Mouse (Mus musculus) cerebellum, adult 18-20 months (tissue): ENCODE measurements around the gene Gdap2.

Source experiments
- DNase-seq, 2 experiments: peaks; one replicate each; pipeline ENCODE4 v3.0.0; 2021

Gene Gdap2

DNA sequence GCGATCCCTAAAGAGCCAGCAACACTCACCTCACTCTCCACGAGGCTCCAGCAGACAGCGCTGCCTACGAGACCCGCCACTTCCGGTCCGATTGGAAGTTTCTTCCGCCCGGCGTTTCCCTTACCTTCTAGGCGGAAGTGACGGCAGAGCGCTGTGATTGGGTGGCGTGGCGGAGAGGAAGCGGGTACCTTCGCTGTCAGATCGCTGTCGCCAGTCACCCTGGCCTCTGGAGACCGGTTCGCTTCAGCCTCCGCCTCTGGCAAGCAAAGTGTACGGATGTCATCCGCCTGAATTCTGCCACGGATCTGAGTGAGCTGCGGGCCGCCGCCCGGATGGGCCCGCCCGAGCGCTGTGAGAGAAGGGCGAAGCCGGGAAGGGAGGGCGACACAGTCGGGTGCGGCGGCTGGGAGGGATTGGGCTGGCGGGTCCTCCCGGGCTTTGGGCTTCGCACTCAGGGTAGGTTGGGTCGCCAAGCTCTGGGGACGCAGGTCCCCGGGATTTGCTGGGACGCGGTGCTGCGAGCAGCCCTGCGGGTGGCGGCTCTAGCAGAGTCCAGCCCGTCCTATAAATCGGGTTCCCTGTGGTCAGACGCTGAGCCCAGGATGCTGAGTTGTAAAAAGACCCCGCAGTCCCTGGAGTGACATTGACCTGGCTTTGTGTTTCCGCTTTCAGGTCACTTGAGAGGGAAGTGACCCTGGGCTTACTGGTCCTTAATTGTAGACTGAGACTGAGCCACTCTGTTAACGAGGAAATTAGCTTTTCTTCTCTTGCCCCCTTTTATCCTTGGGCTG lies at the start of gene Gdap2, which contains the start of gene Wdr3:
TSS of gene Gdap2 (plus strand) at position 67 of the 791 bp plus-strand sequence.
TSS of gene Wdr3 (minus strand) at position 93 of the 791 bp plus-strand sequence.
- DNase-seq: peak; percentile 93 to 97

DNA sequence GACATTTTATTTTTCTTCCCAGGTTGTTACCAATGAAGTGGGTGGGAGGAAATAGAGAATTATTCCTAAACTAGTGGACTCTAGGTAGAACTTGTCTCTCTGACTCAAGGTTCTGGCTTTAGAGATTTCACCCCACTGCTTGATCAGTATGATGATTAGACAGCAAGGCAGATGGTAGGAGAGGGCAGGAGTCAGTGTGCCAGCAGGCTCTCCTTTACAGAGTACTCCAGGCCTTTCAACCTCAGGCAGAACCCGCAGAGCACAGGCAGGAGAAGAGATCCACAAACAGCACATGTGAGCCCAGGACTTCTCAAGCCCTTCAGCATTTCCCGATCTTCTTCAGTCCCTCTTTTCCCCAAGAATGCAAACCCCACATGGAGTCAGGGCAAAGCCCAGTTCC lies 43.5 kb upstream of the Gdap2 start:
- DNase-seq: peak; percentile 48 to 67

DNA sequence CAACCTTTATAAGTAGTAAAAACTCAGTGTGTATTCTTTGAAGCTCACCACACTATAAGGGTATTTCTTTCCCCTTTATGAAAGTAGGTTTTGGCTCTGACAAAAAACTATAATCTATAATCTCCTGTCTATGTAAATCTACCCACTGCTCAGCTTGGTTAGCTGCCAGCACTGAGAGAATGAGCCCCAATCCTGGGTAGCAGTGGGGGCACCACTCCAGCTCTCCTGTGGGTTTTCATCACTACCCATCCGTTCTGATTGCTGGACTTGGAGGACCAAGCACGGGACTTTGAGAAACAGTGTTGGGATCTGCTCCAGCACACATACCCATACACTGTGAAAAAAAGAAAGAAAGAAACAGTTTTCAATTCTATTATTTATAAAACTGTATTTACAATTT lies 40.2 kb upstream of the Gdap2 start:
- DNase-seq: peak; percentile 63 to 70

DNA sequence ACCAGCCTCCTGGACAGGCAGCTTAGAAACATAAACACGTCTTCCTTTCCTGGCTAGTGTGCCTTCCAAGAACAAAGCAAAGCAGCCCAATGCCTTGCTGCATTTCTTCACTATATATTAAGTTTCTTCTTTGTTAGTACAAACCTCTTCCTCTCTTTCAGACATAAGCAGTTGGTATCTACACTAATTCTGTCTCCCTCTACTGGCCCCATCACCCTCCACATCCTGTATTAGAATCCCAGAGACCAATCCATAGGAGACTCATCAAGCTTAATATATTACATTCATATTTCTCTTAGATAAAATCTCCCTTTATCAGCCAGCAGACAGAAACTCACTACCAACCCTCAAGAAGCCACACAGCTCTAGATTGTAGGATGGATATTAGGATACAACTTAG lies 39.7 kb upstream of the Gdap2 start:
- DNase-seq: peak in 1 of 2 experiments; percentile 23

DNA sequence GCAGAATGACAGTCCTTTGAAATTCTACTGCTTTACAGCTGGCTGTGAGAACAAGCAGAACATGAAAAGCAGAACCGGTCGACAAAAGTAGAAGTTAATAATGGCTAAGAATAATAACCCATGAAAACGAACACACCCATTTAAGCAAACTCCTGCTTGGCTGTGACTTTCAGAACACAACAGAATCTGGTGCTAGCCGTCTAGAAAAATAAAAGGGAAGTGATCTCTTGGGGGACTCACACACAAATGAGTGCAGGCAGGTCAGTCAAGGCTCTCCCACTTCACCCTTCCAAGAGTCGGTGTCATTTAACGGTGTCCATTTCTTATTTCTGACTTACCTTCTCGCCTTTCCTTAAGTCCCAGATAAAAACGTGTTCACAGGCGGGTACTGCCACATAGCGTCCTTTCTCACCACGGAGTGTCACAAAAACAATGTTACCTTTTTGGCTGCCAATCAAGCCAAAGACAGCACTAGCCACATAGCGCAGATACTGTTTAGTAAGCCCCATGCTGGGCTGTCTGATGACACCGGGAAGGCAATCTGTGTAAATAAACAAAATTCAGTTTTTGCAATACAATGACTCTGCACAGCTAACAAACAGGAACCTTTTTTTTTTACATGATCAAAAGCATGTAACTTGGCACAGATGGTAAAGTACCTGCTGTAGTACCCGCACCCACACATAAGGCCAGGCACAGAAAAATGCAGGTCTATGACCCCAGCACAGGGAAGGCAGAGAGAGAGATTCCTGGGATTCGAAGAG lies 1.3 kb upstream of the Gdap2 start:
- no peak for DNase-seq

DNA sequence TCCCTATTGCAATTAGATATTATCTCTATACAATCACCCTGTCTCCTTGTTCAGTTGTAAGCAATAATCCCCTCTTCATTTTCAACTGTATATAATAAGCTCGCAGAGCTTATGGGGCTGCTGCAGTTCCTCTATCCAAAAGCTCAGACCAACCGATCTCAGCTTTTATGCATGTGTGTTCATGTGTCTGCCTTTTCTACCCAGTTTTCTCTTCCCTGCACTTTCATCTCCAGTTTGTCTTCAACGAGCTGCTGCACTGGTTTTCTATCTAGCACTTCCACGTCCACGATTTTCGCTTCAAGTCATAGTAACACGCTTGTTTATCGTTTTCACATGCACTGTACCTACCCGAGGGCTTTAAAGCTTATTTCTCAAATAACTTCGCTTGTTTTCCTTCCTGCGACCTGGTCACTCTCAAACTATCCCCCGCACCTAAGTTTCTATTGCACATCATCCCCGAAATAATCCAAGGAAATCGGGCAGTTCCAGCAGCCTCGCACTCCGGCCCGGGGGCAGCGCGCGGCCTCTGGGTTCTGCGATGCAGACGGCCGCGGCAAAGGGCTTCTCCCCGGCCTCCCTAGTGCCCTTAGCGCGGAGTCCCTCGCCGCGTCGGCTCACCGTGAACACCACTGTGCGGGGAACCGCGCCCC lies 391 bp upstream of the Gdap2 start:
- DNase-seq: no peak

DNA sequence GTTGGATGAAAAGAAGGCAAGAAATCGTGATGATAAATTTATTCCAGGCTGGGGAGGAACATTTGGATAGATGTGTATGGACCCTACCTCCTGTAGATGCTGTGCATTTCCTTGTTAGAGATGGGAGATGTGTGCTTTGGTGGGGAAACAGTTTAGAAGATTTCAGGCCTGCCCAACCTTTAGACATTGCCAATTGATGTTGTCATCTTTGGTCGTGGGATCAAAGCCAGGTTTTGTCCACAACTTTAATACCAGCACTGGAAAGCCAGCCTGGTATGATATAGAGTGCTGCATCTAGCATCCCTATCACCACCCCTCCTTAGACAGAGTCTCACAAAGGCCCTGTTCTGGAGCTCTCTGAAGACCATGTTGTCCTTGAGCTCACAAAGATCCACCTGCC lies 1.4 kb downstream of the Gdap2 start:
- DNase-seq: no peak

DNA sequence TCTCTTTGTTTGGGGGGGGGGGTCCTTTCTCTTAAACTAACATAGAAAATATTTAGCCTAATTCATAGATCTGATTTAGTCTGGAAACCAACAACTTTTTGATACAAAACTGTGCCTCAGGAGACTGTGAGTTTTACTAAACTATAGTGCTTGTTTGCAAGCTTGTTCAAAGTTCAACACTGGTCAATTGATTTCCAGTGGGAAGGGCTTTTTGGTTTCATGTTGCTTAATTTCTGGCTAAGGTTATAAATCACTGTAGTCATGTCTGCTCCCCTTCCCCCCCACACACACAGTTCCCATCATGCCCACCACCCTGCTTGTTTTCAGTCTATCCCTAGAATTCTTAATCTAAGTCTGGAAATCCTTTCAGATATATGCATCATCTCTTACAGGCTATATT lies 2.8 kb downstream of the Gdap2 start:
- DNase-seq: no peak

DNA sequence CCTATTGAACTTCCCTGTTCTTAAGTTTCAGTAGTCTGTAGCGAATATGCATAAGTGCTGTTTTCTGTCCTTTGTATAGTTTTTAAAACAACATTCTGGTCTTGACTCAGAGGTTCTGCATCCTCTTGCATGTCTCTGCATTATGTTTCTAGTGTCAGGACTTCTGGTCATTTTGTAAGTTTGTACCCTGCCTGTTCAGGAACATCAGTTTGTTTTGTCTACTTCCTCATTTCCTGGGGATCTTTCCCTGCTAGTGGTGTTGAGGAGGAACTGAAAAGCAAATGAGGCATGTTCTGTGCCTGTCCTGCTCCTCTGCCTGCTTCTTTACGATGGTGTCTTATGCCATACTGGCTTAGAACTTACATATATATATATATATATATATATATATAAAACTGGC lies 13.8 kb downstream of the Gdap2 start:
- no peak for DNase-seq

DNA sequence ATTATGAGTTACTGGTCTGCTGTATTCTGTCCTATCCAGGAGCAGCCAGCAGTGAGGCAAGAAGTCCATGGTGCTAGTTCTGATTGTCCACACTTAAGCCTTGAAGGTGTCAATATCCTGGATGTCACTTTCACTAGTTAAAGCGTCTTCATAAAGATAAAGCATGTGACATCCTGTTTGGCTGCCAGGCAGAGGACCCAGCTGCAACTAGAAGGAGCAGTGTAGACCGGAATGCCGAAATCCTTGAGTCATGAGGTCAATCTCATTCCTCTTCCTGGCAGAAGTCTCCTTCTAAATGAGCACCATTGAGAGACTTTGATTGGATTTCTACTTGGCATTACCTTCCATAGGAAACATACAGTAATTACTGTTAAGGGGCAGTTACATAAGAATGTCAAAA lies 18.3 kb downstream of the Gdap2 start:
- DNase-seq: no peak

DNA sequence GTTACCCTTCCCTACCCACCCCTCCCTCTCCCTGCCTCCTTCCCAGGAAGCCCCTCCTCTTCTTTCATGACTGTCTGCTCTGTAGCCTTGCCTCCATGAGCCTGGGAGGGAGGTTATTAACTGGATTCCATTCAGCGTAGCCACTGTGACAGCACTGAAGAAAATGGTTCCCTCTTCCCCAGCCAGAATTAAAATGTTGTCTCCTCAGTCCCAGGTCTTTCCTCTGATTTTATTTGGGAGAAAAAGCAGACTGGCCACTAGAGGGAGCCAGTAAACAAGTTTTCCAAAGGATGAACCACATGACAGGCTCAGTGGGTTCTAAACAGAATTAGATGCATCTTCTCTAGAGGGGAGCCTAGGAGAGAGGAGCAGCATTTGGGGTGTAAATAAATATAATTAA lies 27.3 kb downstream of the Gdap2 start:
- DNase-seq: peak; percentile 67

DNA sequence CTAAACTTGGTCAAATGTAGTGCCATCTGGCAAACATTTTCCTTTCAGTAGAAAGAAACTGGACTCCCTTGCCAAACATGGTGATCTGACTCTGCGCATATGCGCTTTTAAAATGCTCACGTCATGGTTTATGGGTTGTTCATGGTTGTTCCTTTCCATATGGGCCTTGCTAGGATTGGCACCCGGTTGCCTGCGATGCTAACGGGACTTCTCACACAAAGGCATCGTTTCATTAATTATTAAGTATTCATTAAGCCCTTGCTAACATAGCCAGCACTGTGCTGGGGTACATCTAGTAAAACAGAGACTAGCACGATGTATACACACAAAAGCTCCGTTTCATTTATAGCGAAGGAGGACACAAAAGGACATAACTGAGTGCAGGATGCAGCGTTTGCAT lies 27.7 kb downstream of the Gdap2 start:
- no peak for DNase-seq

DNA sequence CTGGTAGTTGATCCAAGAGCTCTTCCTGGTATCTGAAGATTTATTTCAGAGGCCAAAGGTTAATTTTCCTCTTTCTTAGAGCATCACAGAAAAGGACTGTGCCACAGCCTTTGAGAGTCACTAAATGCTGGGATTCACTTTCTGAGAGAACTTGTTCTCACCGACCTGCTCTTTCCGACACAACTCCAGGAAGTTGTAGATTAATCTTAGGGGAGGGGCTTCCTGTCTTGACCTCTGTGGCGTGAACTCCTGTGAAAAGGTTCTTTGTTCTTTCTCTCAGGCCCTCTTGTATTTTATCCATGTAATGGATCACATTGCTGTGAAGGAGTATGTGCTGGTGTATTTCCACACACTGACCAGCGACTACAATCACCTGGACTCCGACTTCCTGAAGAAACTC lies 32.0 kb downstream of the Gdap2 start:
- no peak for DNase-seq

DNA sequence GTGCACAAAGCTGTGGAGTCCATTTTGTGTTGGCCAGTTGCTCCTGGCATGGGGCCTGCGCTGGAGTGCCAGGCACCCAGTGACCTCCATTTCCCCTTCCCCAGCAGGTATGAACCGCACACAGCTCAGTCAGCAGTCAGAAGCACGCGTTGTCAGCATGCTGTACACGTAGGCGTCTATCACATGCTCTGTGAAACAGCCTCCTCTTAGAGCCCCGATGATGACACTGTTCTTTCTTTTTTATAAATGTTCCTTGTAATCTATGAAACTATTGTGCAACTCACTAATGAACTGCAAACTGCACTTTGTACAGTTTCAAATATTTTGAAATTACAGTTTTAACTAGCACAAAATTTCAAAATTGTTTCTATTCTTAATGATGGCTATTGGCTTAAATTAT lies 39.4 kb downstream of the Gdap2 start:
- peak; percentile 6 to 17 for DNase-seq

DNA sequence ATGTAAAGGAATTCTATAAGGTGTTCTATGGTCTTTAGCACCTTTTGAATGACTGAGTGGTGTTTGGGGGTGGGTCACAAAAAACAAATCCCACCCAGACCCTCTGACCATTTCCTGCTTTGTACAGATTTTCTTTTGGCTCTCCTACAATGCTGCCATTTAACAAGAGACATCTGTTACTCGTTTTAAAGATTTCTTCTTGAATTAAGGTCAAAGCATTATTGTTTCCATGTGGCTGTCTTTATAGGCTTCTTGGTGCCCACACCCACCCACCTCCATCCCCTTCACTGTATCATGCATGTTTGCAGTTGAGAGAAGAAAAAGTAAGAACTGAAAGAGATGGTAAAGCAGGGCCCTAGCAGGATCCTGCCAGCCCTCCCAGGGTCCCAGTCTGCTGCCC lies 44.8 kb downstream of the Gdap2 start:
- DNase-seq: no peak

DNA sequence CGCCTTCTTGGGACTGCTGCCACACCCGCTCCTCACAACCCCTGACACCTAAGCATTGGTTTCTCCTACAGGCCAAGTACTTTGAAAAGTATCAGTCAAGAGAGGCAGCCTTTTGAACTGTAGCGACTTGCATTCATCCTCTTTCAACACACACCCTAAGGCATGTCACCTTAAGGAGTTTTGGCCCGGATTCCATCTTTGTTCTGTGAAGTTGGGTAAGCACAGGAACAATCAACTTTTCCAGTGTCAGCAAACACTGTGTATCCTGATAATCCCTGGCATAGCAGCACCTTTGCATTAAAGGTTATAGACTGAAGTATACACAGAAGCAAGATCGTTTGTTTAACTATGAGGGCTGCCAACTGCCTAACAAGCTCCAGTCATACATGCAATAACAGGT lies 53.3 kb downstream of the Gdap2 start:
- no peak for DNase-seq

DNA sequence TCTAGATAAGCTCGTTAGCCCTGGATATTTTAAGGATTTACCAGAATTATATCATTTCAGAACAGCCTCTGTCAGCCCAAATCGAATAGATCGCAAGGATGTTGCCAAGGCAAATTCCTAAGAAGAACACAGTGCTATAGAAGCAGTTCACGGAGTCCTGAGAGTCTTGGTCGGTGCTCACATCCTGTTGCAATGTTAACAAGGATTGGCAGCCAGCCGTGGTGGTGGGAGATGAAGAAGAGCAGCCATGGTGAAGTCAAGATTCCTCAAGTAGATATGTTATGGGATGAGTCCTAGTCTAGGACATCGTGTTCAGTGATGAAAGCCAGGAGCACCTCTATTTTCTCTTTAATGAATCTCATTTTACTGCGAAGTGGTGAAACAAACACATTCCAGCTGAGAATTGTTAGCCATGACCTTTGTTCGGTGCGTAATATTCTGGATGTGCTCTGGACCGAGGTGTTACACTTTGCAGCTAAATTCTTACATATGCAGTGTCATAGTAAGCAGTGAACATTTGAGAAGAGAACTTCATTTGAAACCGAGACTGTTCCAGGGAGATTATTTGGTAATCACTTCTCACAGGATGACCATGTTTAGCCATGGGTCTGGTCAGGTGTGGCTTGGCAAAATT lies 63.3 kb downstream of the Gdap2 start:
- no peak for DNase-seq

DNA sequence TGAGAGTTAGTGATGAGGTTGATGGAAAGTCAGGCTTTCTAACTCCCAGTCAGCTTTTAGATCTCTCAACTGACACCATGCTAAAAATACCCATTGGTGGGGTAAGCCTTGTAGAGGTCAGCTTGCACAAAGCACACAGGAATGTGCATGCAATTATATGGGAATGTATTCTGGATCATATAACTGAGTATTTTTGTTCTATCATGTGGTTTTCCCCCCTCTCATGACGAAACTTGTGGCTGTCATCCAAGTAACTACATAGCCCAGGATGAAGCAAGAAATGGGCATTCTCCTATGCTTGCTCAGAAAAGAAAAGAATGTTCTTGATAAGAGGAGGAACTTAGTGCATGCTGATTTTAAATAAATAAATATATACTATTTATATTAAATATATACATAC lies 65.3 kb downstream of the Gdap2 start:
- no peak for DNase-seq

DNA sequence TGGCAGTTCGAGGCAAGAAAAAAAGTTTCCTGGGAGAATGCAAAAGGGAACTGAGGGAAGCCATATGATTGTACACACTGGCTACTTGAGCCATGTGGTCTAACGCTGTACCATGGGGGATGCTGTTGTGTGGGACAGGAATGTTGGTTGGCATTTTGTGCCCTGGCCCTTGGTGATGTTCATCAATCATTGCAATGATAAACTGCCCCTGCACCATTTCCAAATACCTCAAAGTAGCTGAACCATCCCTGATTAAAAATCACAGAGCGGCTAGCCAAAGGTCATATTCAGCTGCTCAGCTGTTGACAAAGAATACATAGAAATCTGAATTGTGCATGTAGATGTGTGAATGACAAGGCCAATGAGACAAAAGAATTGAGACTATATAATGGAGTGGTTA lies 66.8 kb downstream of the Gdap2 start:
- DNase-seq: no peak

DNA sequence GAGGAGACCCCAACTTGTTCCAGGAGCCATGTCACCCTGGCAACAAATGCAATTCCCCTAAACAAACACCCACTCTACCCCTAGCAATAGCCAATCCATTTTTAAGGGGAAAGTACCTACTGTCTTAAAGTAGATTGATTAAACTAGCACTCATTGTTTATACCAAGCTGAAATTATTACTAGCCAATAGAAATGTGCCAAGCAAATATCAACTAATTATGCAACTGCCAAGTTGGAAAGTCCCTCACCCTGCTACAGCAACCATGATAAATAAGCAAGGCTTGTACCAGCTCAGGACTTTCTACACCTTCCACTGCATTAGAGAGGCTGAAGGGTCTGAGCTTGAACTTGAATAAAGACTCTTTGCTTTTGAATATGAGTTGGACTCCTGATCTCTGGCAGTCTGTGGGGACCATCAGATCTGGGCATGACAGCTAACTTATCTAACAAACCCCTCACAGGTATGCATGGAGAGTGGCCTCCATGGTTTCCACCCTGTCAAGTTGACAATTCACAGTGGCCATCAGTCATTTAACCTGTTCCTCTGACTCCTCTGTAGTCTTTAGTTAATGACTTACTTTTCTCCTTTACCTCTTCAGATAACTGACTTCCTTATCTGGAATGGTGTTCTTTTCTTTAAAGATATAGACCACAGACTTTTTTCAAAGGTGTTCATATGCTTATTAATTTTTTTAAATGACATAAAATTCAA lies 74.7 kb downstream of the Gdap2 start:
- no peak for DNase-seq

DNA sequence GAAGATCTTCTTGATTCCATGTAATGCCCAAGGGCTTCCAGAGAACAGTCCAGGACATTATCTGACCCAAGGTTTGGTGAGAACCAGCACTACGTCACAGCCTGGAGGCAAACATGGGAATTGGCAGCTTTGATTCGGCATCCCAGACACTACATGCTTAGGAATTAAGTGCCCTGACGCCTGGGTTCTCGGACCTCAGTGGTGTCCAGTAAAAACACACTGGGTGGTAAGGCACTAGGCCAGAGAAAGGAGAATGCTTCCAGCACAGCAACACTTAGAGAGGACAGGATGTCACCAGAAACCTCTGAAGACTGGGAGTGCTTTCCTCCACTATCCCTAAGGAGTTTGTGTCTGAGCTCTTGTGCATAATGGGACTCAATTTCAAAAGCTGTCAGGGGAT lies 80.0 kb downstream of the Gdap2 start:
- DNase-seq: no peak

DNA sequence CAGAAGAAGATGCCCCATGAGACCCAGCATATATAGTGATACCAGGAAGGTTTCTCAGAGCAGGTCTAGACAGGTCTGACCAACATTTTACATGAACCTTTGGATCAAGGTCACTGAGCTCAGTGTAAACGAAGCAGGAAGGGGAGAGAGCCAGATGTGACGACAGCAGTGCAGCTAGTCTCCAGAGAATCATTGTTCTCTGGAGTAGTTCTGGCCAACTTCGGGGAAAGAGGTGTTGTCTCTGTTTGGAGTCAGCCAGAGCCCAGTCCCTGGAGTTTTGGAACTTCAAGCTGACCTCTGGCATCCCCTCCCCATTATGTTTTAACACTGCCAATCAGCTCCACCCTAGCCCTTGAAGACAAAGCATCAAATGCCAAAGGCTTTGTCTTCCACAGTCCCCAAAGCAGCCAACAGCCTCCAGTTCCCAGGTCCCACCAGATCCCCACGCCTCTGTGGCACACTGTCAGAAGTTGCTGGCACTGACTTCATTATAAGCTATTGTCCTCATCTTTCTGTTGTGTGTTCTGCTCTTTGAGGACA lies 84.2 kb downstream of the Gdap2 start:
- no peak for DNase-seq
